Mouse (Mus musculus): Measurements from ENCODE around the gene Abcd3.
A peak's percentile ranks its signal among the peaks of the same experiment; 100 is the strongest.
"Not testable (repeated sequence)": the region's sequence is repeated elsewhere in the genome, so short reads cannot be mapped to it uniquely, and the experiment has no call there.

Gene Abcd3

GRCm38 (mm10) chr3:121818736-121819396 is 3.8 kb upstream of the Abcd3 start:
- no peak for DNase-seq (ENCODE audit: low read depth, low spot score)

- DNase-seq (ENCODE audit: low read depth, low spot score) = no peak
Observed at GRCm38 (mm10) chr3:121815549-121816235, 590 bp upstream of the Abcd3 start.

GRCm38 (mm10) chr3:121814413-121814864 is 663 bp downstream of the Abcd3 start:
- peak; percentile 32 for DNase-seq (ENCODE audit: low read depth, low spot score)

- DNase-seq (ENCODE audit: low read depth, low spot score) = no peak
Observed at GRCm38 (mm10) chr3:121813834-121814233, 1.3 kb downstream of the Abcd3 start.

GRCm38 (mm10) chr3:121808246-121808645 is 6.9 kb downstream of the Abcd3 start:
- no peak for DNase-seq (ENCODE audit: low read depth, low spot score)

- DNase-seq (ENCODE audit: low read depth, low spot score) = no peak
Observed at GRCm38 (mm10) chr3:121794214-121794613, 20.9 kb downstream of the Abcd3 start.

GRCm38 (mm10) chr3:121792246-121792645 is 22.9 kb downstream of the Abcd3 start:
- DNase-seq (ENCODE audit: low read depth, low spot score) = no peak

- DNase-seq (ENCODE audit: low read depth, low spot score) = no peak
Observed at GRCm38 (mm10) chr3:121790442-121790841, 24.7 kb downstream of the Abcd3 start.

- no peak for DNase-seq (ENCODE audit: low read depth, low spot score)
Observed at GRCm38 (mm10) chr3:121789790-121790189, 25.3 kb downstream of the Abcd3 start.

GRCm38 (mm10) chr3:121783020-121783419 is 32.1 kb downstream of the Abcd3 start:
- DNase-seq (ENCODE audit: low read depth, low spot score) = no peak

- DNase-seq (ENCODE audit: low read depth, low spot score) = peak; percentile 39
Observed at GRCm38 (mm10) chr3:121777943-121778342, 37.2 kb downstream of the Abcd3 start.

GRCm38 (mm10) chr3:121773336-121773735 is 41.8 kb downstream of the Abcd3 start:
- DNase-seq (ENCODE audit: low read depth, low spot score) = not testable (repeated sequence)

GRCm38 (mm10) chr3:121768770-121769169 is 46.3 kb downstream of the Abcd3 start:
- no peak for DNase-seq (ENCODE audit: low read depth, low spot score)

- no peak for DNase-seq (ENCODE audit: low read depth, low spot score)
Observed at GRCm38 (mm10) chr3:121766818-121767217, 48.3 kb downstream of the Abcd3 start.

- DNase-seq (ENCODE audit: low read depth, low spot score) = no peak
Observed at GRCm38 (mm10) chr3:121766048-121766447, 49.1 kb downstream of the Abcd3 start.

GRCm38 (mm10) chr3:121762056-121762852 is 52.8 kb downstream of the Abcd3 start:
- DNase-seq (ENCODE audit: low read depth, low spot score) = no peak

- no peak for DNase-seq (ENCODE audit: low read depth, low spot score)
Observed at GRCm38 (mm10) chr3:121758373-121758772, 56.7 kb downstream of the Abcd3 start.

- no peak for DNase-seq (ENCODE audit: low read depth, low spot score)
Observed at GRCm38 (mm10) chr3:121755152-121755551, 60.0 kb downstream of the Abcd3 start.

- not testable (repeated sequence) for DNase-seq (ENCODE audit: low read depth, low spot score)
Observed at GRCm38 (mm10) chr3:121754319-121755090, 60.6 kb downstream of the Abcd3 start.

- not testable (repeated sequence) for DNase-seq (ENCODE audit: low read depth, low spot score)
Observed at GRCm38 (mm10) chr3:121741186-121741848, 73.8 kb downstream of the Abcd3 start.

Data from embryo, embryonic 11.5 days (tissue).